Mouse (Mus musculus) ES-E14 (cell line): ENCODE results near the gene Adamts17.

Experiments
- CHD2 ChIP-seq: IDR thresholded peaks from 2 replicates; pipeline ENCODE4 v1.6.1; 2014; ENCODE audit warnings: mild to moderate bottlenecking, low read depth, low read length, inconsistent platforms
- MAFK ChIP-seq: IDR thresholded peaks from 2 replicates; pipeline ENCODE4 v1.6.1; 2014; ENCODE audit warnings: mild to moderate bottlenecking, low read depth, low read length, inconsistent platforms; ENCODE audit not compliant: insufficient read depth
- ZC3H11A ChIP-seq: IDR thresholded peaks from 2 replicates; pipeline ENCODE4 v1.6.1; 2012; ENCODE audit warnings: low read depth, mild to moderate bottlenecking, inconsistent platforms, low read length, borderline replicate concordance
- ZNF384 ChIP-seq: IDR thresholded peaks from 2 replicates; pipeline ENCODE4 v1.6.1; 2012; ENCODE audit warnings: low read depth, low read length, inconsistent platforms

DNA sequence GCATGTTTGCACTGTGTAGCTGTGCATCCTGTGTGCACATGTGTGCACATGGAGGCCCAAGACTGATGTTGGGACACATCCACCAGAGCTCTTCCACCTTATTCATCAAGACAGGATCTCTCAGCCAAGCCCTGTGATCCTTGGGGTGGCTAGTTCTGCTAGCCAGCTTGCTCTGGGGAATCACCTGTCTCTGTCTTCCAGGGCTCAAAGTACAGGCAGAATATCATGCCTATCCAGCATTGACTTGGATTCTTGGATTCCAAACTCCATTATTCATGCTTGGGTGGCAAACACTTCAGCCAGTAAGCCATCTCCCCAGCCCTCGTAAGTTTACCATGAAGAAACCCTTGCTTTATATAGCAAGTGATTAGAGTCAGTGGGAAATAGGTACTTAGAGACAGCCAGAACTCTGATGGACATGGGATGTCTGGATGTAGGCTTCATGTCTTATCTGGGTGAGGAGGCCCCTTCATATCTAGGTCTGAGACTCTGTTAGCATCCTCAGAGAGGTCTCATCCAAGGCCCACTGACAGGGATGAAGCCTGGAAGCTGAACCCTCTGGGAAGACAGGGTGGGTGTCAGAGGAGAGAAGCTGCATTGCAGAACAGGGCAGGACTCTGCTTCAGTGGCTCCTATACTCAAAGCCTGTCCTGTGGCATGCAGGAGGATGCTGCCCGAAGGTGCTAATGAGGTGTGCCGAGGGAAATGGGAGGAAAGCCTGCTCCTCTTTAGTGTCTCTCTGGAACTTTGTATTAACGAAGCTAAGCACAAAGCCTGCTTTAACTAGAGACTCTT, 198.4 kb downstream of the Adamts17 start:
- TF ChIP-seq MAFK (no peak), ZC3H11A (no peak), CHD2 (no peak), ZNF384 (no peak)
